Mouse (Mus musculus): Measurements from ENCODE around the gene Il7r.
"Not testable (repeated sequence)": the region's sequence is repeated elsewhere in the genome, so short reads cannot be mapped to it uniquely, and the experiment has no call there.

The Il7r gene

GRCm38 (mm10) chr15:9530076-9530475, at the start of gene Il7r:
Gene Il7r (minus strand): TSS chr15:9530176.
- DNase-seq (ENCODE audit: low spot score in 2 of 2): no peak

- DNase-seq (ENCODE audit: low spot score in 2 of 2): no peak
These were observed 47.3 kb upstream of the Il7r start for GRCm38 (mm10) chr15:9577303-9577702.

GRCm38 (mm10) chr15:9574796-9575195, 44.8 kb upstream of the Il7r start:
- DNase-seq (ENCODE audit: low spot score in 2 of 2): no peak

GRCm38 (mm10) chr15:9573361-9573760, 43.4 kb upstream of the Il7r start:
- no peak for DNase-seq (ENCODE audit: low spot score in 2 of 2)

- no peak for DNase-seq (ENCODE audit: low spot score in 2 of 2)
These were observed 42.7 kb upstream of the Il7r start for GRCm38 (mm10) chr15:9572664-9573063.

- no peak for DNase-seq (ENCODE audit: low spot score in 2 of 2)
These were observed 41.9 kb upstream of the Il7r start for GRCm38 (mm10) chr15:9571896-9572295.

GRCm38 (mm10) chr15:9567316-9567715, 37.3 kb upstream of the Il7r start:
- no peak for DNase-seq (ENCODE audit: low spot score in 2 of 2)

- no peak for DNase-seq (ENCODE audit: low spot score in 2 of 2)
These were observed 35.4 kb upstream of the Il7r start for GRCm38 (mm10) chr15:9565396-9565795.

- no peak for DNase-seq (ENCODE audit: low spot score in 2 of 2)
These were observed 34.2 kb upstream of the Il7r start for GRCm38 (mm10) chr15:9564156-9564555.

- not testable (repeated sequence) for DNase-seq (ENCODE audit: low spot score in 2 of 2)
These were observed 27.3 kb upstream of the Il7r start for GRCm38 (mm10) chr15:9557264-9557663.

GRCm38 (mm10) chr15:9548951-9549350, 19.0 kb upstream of the Il7r start:
- no peak for DNase-seq (ENCODE audit: low spot score in 2 of 2)

GRCm38 (mm10) chr15:9535200-9535599, 5.2 kb upstream of the Il7r start:
- DNase-seq (ENCODE audit: low spot score in 2 of 2): no peak

- no peak for DNase-seq (ENCODE audit: low spot score in 2 of 2)
These were observed 3.5 kb upstream of the Il7r start for GRCm38 (mm10) chr15:9533356-9533902.

- DNase-seq (ENCODE audit: low spot score in 2 of 2): no peak
These were observed 330 bp downstream of the Il7r start for GRCm38 (mm10) chr15:9529646-9530045.

GRCm38 (mm10) chr15:9528186-9528935, 1.6 kb downstream of the Il7r start:
- no peak for DNase-seq (ENCODE audit: low spot score in 2 of 2)

GRCm38 (mm10) chr15:9526412-9526811, 3.6 kb downstream of the Il7r start:
- no peak for DNase-seq (ENCODE audit: low spot score in 2 of 2)

- DNase-seq (ENCODE audit: low spot score in 2 of 2): no peak
These were observed 5.1 kb downstream of the Il7r start for GRCm38 (mm10) chr15:9524907-9525306.

- no peak for DNase-seq (ENCODE audit: low spot score in 2 of 2)
These were observed 6.0 kb downstream of the Il7r start for GRCm38 (mm10) chr15:9523956-9524355.

GRCm38 (mm10) chr15:9523059-9523458, 6.9 kb downstream of the Il7r start:
- DNase-seq (ENCODE audit: low spot score in 2 of 2): no peak

GRCm38 (mm10) chr15:9492077-9492476, 37.9 kb downstream of the Il7r start:
- DNase-seq (ENCODE audit: low spot score in 2 of 2): no peak

- DNase-seq (ENCODE audit: low spot score in 2 of 2): no peak
These were observed 40.4 kb downstream of the Il7r start for GRCm38 (mm10) chr15:9489417-9490118.

- no peak for DNase-seq (ENCODE audit: low spot score in 2 of 2)
These were observed 56.8 kb downstream of the Il7r start for GRCm38 (mm10) chr15:9473188-9473587.

- DNase-seq (ENCODE audit: low spot score in 2 of 2): no peak
These were observed 57.4 kb downstream of the Il7r start for GRCm38 (mm10) chr15:9472618-9473017.

Measured in right cerebral cortex, postnatal 10 days (tissue).